Mouse (Mus musculus): Measurements from ENCODE around the gene Rap1b.

Gene Rap1b

GRCm38 (mm10) chr10:117782056-117782455 is 63.8 kb downstream of the Rap1b start:
- no peak for DNase-seq

GRCm38 (mm10) chr10:117781021-117781725 is 64.7 kb downstream of the Rap1b start:
- DNase-seq, result no peak

GRCm38 (mm10) chr10:117780306-117780911 is 65.4 kb downstream of the Rap1b start:
- DNase-seq, result no peak

GRCm38 (mm10) chr10:117779581-117780305 is 66.1 kb downstream of the Rap1b start:
- no peak for DNase-seq

GRCm38 (mm10) chr10:117778951-117779350 is 66.9 kb downstream of the Rap1b start:
- DNase-seq, result no peak

GRCm38 (mm10) chr10:117778328-117778910 is 67.4 kb downstream of the Rap1b start:
- DNase-seq, result no peak

- DNase-seq, result no peak
Measured at GRCm38 (mm10) chr10:117777501-117778327, 68.1 kb downstream of the Rap1b start.

- DNase-seq, result no peak
Measured at GRCm38 (mm10) chr10:117777103-117777470, 68.7 kb downstream of the Rap1b start.

GRCm38 (mm10) chr10:117776281-117777102 is 69.3 kb downstream of the Rap1b start:
- DNase-seq, result no peak

- DNase-seq, result no peak
Measured at GRCm38 (mm10) chr10:117775401-117776144, 70.3 kb downstream of the Rap1b start.

- no peak for DNase-seq
Measured at GRCm38 (mm10) chr10:117774817-117775120, 71.1 kb downstream of the Rap1b start.

GRCm38 (mm10) chr10:117774011-117774816 is 71.6 kb downstream of the Rap1b start:
- DNase-seq, result no peak

GRCm38 (mm10) chr10:117773106-117773720 is 72.6 kb downstream of the Rap1b start:
- no peak for DNase-seq

- DNase-seq, result no peak
Measured at GRCm38 (mm10) chr10:117772364-117773105, 73.3 kb downstream of the Rap1b start.

GRCm38 (mm10) chr10:117771131-117771510 is 74.7 kb downstream of the Rap1b start:
- no peak for DNase-seq

GRCm38 (mm10) chr10:117770286-117771130 is 75.3 kb downstream of the Rap1b start:
- DNase-seq, result no peak

GRCm38 (mm10) chr10:117769541-117770285 is 76.1 kb downstream of the Rap1b start:
- DNase-seq, result no peak

- no peak for DNase-seq
Measured at GRCm38 (mm10) chr10:117768141-117768440, 77.7 kb downstream of the Rap1b start.

Data from kidney, postnatal 10 days (tissue).